Mouse (Mus musculus): ENCODE results near the gene Pck1.

The Pck1 gene

DNA sequence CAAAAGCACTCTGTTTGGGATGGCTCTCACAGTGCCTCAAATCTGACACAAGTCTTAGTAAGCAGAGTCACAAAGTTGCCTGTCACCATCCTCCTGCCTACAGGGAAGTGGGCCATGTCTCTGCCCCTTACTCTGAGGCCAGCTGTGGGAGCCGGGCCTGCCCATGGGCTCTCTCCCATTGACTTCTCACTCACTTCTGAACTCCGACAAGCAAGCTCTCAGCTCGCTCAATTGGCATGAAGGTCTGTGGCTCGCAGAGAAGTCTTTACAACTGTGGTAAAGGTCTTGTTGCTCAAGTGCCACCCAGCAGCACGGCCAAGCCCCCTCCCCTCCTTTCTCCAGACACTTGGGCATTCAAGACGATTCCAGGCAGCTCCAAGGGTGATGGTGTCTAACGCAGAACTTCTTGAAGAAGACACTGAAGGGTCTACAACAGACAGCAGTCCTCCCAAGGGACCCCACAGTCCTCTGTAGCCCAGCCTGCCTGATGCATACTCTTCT lies 1.0 kb upstream of the Pck1 start:
- no peak for DNase-seq

DNA sequence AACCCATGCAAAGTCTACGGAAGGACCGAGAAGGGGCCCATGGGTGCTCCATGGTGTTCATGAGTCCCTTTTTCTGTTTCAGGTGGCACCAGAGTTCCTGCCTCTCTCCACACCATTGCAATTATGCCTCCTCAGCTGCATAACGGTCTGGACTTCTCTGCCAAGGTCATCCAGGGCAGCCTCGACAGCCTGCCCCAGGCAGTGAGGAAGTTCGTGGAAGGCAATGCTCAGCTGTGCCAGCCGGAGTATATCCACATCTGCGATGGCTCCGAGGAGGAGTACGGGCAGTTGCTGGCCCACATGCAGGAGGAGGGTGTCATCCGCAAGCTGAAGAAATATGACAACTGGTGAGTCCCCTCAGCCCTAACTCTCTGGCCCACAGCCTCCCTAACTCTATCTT lies 418 bp downstream of the Pck1 start:
- no peak for DNase-seq

DNA sequence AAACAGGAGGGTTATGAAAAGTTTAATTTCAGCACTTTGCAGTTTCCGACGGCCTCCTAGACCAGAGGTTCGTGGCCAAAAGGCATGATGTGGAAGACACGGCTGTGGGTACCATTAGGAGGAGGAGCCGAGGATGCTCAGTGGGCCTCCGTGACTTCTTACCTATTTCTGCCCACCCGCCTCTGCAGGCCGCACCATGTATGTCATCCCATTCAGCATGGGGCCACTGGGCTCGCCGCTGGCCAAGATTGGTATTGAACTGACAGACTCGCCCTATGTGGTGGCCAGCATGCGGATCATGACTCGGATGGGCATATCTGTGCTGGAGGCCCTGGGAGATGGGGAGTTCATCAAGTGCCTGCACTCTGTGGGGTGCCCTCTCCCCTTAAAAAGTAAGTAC lies 1.7 kb downstream of the Pck1 start:
- no peak for DNase-seq

DNA sequence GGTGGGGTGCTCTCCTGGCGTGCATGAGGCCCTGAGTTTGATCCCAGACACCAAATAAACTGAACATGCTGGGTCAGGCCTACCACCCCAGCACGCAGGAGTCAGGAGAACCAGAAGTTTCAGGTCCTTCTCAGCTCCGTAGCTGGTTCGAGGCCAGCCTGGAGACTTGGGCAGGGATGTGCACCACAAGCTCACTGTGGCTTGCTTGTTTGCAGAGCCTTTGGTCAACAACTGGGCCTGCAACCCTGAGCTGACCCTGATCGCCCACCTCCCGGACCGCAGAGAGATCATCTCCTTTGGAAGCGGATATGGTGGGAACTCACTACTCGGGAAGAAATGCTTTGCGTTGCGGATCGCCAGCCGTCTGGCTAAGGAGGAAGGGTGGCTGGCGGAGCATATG lies 2.1 kb downstream of the Pck1 start:
- no peak for DNase-seq

DNA sequence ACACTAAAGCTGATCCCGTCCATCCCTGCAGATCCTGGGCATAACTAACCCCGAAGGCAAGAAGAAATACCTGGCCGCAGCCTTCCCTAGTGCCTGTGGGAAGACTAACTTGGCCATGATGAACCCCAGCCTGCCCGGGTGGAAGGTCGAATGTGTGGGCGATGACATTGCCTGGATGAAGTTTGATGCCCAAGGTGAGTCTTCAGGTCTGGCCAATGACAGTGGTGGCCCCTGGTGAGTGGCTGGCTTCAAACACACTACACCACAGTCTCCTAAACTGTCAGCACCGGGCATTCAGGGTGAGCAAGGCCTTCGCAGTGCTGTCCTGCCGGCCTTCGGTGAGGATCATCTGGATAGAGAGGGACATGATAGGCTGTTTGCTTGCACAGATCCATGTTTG lies 3.1 kb downstream of the Pck1 start:
- no peak for DNase-seq

DNA sequence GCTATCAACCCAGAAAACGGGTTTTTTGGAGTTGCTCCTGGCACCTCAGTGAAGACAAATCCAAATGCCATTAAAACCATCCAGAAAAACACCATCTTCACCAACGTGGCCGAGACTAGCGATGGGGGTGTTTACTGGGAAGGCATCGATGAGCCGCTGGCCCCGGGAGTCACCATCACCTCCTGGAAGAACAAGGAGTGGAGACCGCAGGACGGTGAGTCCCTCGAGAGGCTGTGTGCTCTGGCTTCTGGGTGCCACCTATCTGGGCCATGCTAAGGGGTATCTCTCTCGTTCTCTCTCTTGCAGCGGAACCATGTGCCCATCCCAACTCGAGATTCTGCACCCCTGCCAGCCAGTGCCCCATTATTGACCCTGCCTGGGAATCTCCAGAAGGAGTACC lies 4.1 kb downstream of the Pck1 start:
- no peak for DNase-seq

DNA sequence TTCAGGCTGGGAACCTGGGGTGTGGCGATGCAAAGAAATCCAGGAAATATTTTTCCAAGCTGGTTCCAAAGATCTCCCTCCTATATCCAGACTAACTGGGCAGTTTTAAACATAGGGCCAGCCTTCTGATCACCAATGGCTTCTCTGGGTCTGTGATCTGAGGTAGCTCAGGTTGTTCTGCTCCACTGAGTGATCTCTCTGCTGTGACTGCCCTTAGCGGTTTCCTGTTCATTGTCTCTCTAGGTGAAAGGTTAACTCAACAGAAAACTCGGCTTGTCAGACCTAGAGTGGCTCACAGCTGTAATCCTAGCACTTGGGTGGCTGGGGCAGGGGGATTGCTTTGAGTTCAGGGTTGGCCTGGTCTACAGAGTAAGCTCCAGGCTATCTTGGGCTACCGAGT lies 4.5 kb downstream of the Pck1 start:
- DNase-seq, result no peak

DNA sequence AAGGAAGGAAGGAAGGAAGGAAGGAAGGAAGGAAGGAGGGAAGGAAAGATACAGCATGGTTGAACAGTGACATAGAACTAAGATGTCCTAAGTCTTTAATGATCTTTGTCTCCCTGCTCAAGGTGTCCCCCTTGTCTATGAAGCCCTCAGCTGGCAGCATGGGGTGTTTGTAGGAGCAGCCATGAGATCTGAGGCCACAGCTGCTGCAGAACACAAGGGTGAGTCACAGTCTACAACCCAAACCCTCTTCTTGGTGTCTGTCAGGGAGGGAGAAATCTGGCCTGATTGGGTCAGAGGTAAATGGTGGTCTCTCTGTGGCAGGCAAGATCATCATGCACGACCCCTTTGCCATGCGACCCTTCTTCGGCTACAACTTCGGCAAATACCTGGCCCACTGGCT lies 5.0 kb downstream of the Pck1 start:
- DNase-seq, result no peak

DNA sequence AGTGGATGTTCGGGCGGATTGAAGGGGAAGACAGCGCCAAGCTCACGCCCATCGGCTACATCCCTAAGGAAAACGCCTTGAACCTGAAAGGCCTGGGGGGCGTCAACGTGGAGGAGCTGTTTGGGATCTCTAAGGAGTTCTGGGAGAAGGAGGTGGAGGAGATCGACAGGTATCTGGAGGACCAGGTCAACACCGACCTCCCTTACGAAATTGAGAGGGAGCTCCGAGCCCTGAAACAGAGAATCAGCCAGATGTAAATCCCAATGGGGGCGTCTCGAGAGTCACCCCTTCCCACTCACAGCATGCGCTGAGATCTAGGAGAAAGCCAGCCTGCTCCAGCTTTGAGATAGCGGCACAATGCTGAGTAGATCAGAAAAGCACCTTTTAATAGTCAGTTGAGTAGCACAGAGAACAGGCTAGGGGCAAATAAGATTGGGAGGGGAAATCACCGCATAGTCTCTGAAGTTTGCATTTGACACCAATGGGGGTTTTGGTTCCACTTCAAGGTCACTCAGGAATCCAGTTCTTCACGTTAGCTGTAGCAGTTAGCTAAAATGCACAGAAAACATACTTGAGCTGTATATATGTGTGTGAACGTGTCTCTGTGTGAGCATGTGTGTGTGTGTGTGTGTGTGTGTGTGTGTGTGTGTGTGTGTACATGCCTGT lies 5.7 kb downstream of the Pck1 start:
- DNase-seq, result no peak

DNA sequence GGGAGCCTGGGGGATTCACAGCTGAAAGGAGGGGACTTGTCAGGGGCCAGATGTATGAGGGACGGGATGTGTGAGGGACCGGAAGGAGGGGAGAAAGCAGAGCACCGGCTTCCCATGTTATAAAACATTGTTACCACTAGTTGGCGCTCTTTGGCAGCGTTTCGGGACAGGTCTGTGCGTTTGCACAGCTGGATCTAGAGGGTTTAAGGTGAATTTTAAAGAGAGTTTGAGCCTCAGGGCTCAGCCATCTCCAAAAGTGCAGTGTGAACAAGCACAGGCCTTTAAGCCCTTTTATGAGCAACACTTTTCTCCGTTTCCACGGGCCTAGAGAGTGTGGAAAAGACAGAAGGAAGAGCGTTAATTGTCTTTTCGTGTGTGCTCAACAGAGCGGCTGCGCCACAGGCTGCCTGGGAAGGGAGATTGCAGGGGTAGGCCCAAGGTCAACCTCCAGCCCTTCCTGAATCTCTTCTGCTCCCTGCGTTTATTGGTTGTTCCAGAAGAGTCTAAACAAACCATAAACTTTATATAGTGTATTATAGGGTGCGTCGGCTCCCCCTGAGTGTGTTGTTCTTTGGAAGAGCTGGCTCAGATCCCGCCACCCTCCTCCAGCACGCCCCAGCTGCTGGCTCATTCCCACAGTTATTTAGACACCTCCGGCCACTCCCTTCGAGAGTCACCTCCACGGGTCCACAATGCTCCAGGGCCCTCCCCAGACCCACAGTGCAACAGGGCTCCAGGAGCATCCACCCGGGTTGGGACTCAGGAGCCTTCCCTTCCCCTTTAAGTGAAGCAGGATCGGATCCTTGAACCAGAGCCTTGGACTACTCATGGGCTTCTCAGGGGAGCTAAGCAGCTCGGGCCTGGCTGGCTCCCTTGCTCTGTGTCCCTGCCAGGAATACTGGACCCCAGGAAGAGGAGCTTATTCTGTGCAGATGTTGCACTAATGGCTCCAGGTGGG lies 6.8 kb downstream of the Pck1 start:
- DNase-seq, result no peak

DNA sequence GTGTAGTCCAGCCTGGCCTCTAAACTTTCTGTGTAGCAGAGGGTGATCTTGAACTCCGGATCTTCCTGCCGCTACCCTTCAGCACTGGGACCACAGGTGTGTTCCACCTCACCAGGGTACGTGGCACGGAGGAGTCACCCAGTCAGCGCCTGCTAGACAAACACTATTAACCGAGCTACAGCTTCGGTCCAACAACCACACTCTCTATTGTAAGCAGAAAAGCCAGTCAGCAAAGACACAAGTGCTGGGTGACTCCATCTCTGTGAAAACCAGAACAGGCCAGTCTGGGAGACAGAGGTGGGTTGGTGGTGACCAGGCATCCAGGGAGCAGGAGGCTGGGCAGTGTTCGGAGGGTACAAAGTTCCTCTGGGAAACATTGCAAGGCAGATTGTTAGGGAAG lies 10.5 kb downstream of the Pck1 start:
- no peak for DNase-seq

DNA sequence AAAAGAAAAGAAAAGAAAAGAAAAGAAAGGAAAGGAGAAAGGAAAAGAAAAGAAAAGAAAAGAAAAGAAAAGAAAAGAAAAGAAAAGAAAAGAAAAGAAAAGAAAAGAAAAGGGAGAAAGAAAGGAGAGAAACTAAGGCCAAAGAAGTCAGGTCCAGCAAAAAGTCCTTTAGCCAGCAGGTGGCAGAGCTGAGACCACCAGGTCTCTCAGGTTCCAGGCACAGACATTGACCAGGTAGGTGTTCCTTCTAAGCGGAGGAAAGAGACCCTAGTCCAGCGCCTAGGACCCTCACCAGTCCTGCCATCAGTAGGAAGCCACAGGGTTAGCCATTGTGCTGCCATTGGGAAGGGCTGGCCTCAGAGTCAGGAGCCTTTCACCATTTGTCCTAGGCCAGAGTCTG lies 11.5 kb downstream of the Pck1 start:
- DNase-seq, result no peak

DNA sequence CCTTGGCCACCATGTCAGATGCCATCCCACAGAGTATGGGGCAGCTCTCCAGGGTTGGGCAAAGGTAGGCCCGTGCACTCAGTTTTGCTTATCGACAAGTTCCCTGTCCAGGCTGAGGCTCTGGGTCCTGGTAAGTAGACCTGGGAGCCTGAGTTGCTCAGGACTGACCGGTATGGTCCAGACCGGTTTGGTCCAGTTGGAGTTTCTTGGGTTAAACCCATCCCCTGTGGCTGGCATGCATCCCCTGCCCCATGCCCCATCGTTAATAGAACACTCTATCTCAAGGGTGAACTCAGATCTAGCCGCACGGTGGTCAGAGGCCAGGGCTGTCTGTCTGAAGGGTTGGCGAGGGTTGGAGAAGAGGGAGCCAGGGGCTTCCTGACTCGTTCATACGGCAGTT lies 12.1 kb downstream of the Pck1 start:
- DNase-seq, result no peak

DNA sequence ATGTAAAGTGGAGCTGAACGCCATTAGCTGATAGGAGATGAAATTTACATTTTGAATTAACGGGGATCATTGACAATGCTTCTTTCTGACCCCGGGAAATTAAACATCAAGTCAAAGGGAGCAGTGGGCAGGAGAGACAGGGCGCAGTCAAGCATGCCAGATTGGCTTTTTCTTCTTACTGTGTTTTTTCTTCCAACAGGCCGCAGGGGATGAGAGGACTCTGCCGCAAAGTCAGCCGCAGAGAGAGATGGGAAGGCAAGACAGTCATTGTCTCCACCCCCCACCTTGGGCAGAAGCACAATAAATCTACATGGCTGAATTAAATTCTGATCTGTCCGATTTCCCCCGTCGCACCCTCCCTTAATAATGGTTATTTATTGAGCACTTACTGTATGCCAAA lies 12.5 kb downstream of the Pck1 start:
- DNase-seq, result no peak

DNA sequence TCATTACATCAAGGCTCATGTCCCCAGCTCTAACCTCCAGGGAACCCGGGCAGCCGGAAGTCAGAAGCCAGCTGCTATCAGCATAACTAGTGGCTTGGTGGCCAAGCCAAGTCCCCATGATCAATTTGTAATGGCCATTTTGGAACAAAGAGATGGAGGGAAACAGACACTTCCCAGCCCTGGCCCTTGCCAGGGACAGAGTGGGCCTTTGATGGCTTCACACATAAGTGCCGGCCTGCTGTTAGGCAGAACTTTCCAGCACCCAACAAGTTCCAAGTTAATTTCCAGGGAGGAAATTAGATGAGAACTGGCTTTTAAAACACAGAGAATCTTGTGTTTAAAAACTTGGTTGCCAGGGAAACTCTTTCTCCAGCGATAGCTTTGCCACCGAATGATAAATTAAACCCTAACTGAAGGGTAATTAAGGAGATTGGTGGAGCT lies 15.6 kb downstream of the Pck1 start:
- DNase-seq, result peak; percentile 5

DNA sequence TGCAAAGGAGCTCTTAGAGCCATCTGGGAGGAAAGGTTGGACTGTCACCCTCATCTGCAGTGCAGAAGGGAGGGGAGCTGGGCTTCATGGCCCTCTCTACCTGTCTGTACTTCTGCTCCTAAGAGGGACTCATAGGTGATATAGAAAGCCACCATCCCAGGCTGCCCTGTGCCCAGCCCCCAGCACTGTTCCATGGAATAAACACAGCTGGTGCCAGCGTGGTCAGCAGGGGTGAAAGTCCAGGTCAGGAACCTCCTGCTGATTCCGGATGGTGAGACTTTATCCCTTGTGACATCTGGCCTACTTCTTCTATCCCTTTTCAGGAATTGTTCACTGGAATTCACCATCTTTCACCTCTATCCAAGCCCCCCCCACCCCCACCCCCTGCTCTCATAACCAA lies 17.2 kb downstream of the Pck1 start:
- DNase-seq, result no peak

DNA sequence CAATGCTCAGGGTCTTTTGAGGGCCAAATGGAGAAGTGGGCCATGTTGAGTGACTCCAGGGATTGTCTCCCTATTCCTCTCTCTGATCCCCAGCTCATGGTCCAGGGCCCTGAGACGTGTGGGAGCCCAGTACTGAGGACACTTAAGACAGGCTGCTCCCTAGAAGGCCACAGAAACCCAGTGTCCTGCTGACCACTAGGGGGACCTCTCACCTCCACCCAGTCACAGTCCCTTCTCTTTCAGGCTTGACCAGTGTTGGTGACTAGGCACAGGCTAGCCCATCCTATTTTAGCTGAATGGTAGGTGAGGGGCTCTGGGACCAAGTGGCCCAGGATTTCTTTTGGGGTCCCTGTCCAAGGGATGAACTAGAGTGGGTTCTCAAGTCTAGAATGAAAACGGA lies 17.9 kb downstream of the Pck1 start:
- DNase-seq, result no peak

DNA sequence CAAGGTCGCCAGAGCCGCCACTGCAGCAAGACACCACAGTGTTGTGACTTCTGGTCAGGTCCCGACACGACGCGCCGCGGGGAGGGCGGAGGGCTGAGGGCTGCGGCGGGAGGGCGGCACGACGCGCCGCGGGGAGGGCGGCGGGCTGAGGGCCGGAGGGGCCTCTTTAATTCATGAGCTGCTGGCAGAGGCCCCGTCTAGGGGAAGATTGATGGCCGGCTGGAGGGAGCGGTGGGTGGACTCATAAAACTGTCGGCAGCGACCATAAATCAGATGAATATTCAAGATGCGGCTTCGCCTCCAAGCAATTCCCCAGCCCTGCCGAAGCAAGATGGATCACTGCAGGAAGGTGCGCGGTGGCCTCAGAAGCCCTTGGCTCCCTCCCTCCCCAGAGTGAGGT lies 18.6 kb downstream of the Pck1 start:
- DNase-seq, result peak; percentile 42

DNA sequence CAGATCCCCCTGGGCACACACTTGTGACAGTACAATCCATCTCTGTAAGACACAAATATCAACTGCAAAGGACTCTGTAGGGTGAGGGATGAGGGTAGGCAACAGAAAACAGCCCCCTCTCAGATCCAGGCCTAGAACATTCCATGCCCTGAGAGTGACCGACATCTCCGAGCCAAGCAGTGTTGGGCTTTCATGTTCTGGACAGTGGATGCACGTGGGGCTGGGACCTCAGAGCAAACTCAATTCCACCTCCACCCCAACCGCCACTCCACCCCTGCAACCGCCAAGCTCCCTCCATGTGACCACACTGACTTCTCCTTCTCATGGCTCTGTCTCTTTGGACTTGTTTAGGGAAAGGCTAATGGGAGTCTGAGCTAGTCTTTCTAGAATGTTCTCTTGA lies 19.1 kb downstream of the Pck1 start:
- DNase-seq, result no peak

DNA sequence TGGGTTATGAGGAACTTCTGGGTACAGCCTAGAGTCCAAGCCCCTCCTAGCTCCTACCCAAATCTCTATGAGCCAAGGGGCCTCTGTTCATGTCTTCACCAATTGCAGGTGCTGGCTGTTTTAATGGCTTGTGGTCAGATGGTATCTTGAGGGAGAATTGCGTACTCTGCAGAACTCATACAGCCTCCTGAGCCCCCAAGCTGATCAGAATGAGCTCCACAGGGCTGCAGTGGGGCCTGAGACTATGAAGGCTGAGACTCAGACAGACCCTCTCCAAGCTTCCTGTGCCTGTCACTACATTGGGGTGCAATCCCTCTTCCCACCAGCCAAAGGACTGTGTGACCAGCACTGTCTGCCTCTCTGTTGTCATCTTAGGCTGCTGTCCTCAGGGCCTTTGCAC lies 19.5 kb downstream of the Pck1 start:
- no peak for DNase-seq

DNA sequence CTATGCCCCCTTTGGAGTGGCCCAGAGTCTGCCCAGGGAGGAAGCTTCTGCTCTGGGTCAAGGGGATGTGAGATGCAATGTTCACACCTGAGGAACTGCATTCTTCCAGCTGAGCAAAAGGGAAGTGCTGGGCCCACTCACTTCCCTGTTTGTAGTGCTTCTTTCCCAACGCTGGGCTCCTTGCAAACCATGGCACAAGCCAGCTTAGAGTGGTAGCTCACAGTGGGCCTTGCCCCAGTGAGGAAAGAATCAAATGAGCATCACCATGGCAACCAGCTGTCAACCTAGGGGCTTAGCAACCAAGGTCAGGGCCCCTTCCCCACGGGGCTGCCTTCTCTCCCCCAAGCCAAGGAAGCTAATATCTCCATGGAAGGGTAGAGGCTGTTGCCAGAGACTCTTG lies 20.2 kb downstream of the Pck1 start:
- no peak for DNase-seq

DNA sequence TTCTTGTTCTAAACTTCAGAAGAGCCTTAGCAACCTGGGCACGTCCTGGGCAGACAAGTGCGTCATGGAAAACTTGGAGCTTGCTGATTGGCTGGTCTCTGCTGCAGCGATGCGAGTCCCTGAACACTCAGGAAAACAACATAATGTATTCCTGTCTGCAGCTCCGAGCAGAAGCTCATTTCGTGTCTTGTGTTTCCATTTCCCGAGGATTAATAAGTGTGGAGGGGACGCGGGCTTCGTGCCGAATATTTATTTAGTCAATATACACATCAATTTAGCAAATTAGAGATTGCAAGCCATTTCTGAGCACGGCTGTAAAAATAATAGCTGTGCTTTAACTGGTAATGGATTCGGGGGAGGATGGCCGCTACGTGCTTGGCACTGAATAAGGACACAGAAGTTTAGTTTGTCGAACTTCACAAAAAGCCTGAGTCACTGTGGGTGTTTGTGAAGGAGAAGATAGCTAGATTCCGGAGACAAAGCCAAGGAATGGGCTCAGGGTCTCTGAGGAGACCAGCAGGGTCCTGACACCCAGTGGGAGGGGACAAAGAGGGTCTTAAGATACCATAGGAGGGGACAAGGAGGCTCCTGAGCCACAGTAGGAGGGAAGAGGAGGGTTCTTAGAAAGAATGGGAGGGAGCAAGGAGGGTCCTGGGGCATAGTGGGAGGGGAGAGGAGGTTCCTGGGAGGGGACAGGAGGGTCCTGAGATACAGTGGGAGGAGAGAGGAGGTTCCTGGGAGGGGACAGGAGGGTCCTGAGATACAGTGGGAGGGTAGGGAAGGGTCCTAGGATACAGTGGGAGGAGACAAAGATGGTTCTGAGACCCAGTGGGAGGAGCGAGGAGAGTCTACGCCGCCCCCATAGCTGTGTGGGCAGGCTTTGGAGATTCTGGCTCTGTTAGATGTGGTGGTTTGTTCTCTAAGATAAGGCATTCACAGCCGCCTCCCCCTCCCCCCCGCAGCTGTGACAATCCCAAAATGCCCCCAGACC lies 21.0 kb downstream of the Pck1 start:
- DNase-seq, result peak; percentile 64

DNA sequence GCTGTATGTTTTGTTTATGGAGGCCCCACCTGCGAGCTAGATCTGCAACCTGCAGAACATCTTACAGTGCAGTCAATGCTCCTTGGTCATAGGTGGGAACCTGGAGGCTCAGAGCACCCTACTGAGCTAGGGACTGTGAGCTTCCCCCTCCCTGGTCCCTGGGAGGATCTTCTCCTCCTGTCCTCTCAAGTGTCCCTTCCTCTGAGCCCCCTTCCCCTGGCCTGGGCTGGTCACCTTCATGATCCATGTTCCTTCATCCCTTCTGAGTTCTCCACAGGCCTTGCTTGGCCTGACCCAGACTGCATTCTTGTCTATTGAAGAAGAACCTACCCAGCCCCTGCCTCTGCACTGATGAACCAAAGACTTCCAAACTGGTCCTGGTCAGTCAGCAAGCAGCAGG lies 21.7 kb downstream of the Pck1 start:
- no peak for DNase-seq
